Mouse (Mus musculus): ENCODE measurements around the gene Atp6v1e1. TPM values are rescaled to one million over a fixed set of nuclear protein-coding genes. Genes with fewer than 3 reads are reported as not detected.

Gene Atp6v1e1
- polyA plus RNA-seq, 1 experiment from 2014 or later = 193 TPM

DNA sequence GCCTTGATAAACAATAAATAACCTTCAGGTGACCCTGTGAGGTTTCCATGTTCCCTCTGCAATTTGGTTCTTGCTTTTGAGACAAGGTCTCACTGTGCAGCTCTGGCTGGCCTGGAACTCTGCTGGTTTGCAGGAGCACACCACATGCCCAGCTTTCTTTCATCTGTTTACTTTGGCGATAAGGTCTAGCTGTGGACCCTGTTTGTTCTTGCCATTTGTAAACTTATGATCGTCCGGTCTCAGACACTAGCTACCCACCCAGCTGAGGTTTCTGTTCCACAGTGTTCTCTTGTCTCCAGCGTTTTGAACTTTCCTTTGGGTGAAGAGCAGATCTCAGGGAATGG lies 14.9 kb downstream of the Atp6v1e1 start:
- Histone ChIP-seq H3K4me2 (ENCODE audit: low read depth, low read length) (no peak overlapping the region), H3K27ac (ENCODE audit: low read depth) (peak overlapping the region; percentile 92), H3K4me3 (ENCODE audit: low read depth, low read length) (no peak overlapping the region), H3K4me1 (ENCODE audit: insufficient read depth) (no peaks in the 10 kb centered on the region), H3K9ac (replicated peaks) (no peak overlapping the region), H3K9me3 (ENCODE audit: low read length) (no peaks in the 10 kb centered on the region), H3K36me3 (replicated peaks; ENCODE audit: insufficient read depth, low read length) (peaks cover 79% of the 10 kb centered on the region), H3K27me3 (ENCODE audit: insufficient read depth, low read length) (no peaks in the 10 kb centered on the region)
- DNase-seq (no peak), ATAC-seq (peak; percentile 58)
- TF ChIP-seq CTCF (IDR thresholded peaks at IDR 0.05; ENCODE audit: low read depth) (no peak), EP300 (IDR thresholded peaks at IDR 0.05; ENCODE audit: low read depth) (no peak)
- WGBS (ENCODE audit: insufficient replicate concordance) = 60% methylated on average over 4 of the region's 4 CpGs

DNA sequence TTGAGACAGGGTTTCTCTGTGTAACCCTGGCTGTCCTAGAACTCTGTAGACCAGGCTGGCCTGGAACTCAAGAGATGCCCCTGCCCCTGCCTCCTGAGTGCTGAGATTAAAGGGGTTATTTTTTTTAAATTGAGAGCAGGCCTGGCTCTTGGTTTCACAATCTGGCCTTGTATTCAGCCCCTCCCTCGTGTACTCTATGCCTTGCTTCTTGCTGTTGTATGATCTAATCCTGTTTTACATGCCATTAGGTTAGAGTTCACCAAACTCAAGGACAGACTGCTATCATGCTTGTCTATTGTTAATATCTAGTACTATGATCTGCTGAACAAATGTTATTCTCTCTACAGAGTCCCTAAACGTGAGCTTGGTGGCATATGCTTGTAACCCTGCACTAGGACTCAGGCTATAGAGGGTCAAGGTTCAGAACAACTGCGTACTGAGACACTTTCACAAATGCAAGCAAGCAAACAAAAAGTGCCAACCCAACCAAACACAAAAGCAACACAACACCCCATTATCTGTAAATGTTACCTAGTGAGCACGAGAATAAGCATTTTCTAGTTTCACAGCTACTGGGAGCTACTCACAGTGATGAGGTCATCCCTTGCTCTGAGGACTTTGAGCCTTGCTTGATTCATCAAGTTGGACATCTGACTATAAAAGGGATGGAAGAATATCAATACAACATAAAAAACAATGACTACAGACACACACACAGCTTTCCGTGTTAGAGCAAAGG lies 15.4 kb downstream of the Atp6v1e1 start:
- Histone ChIP-seq H3K4me2 (ENCODE audit: low read depth, low read length) (no peak overlapping the region), H3K27ac (ENCODE audit: low read depth) (peak overlapping the region; percentile 92), H3K9me3 (ENCODE audit: low read length) (no peaks in the 10 kb centered on the region), H3K36me3 (replicated peaks; ENCODE audit: insufficient read depth, low read length) (peaks cover 84% of the 10 kb centered on the region), H3K4me1 (ENCODE audit: insufficient read depth) (no peaks in the 10 kb centered on the region), H3K4me3 (ENCODE audit: low read depth, low read length) (no peak overlapping the region), H3K27me3 (ENCODE audit: insufficient read depth, low read length) (no peaks in the 10 kb centered on the region), H3K9ac (replicated peaks) (no peak overlapping the region; the same call in 1 of the 2 replicates)
- ATAC-seq (peak; percentile 87), DNase-seq (no peak)
- no peak for TF ChIP-seq CTCF (IDR thresholded peaks at IDR 0.05; ENCODE audit: low read depth)
- TF ChIP-seq EP300 (IDR thresholded peaks at IDR 0.05; ENCODE audit: low read depth) = no peak
- WGBS (ENCODE audit: insufficient replicate concordance) = 63% methylated on average over 5 of the region's 5 CpGs

DNA sequence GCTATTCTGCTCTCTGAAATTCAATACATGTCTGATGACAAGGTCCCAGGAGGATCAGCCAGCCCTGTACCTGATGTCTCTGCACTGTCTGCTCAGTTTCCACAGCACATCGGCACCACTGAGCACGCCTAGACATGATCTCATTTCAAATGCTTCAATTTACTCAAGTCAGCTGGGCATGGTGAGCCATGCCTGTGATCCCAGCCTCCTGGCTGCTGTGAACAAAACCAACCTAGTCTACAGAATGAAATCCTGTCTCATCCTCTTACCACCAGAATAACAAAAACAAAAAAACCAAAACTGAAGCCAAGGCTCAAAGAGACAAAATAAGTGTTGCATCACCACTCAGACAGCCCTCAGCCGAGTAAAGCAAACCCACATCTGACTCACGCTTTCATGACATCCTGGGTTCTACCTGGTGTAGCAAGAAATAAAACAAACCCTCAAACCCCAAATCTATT lies 23.0 kb downstream of the Atp6v1e1 start:
- DNase-seq (no peak), ATAC-seq (peak; percentile 62)
- Histone ChIP-seq H3K4me2 (ENCODE audit: low read depth, low read length) (no peak overlapping the region), H3K4me1 (ENCODE audit: insufficient read depth) (no peaks in the 10 kb centered on the region), H3K9ac (replicated peaks) (no peak overlapping the region), H3K4me3 (ENCODE audit: low read depth, low read length) (no peak overlapping the region), H3K9me3 (ENCODE audit: low read length) (no peaks in the 10 kb centered on the region), H3K27me3 (ENCODE audit: insufficient read depth, low read length) (no peaks in the 10 kb centered on the region), H3K27ac (ENCODE audit: low read depth) (no peak overlapping the region), H3K36me3 (replicated peaks; ENCODE audit: insufficient read depth, low read length) (peaks cover 98% of the 10 kb centered on the region)
- TF ChIP-seq CTCF (IDR thresholded peaks at IDR 0.05; ENCODE audit: low read depth) (no peak), EP300 (IDR thresholded peaks at IDR 0.05; ENCODE audit: low read depth) (no peak)
- 86% methylated on average over 4 of the region's 4 CpGs for WGBS (ENCODE audit: insufficient replicate concordance)

- no peaks in the 10 kb centered on the region for H3K9me3 ChIP-seq (ENCODE audit: low read length)
- H3K9ac ChIP-seq (replicated peaks) = no peak overlapping the region
- peaks cover 97% of the 10 kb centered on the region for H3K36me3 ChIP-seq (replicated peaks; ENCODE audit: insufficient read depth, low read length)
- no peaks in the 10 kb centered on the region for H3K4me1 ChIP-seq (ENCODE audit: insufficient read depth)
- ATAC-seq = no peak
- no peak overlapping the region for H3K27ac ChIP-seq (ENCODE audit: low read depth)
- DNase-seq = no peak
- no peak overlapping the region for H3K4me2 ChIP-seq (ENCODE audit: low read depth, low read length)
- H3K27me3 ChIP-seq (ENCODE audit: insufficient read depth, low read length) = no peaks in the 10 kb centered on the region
- TF ChIP-seq CTCF (IDR thresholded peaks at IDR 0.05; ENCODE audit: low read depth) (no peak), EP300 (IDR thresholded peaks at IDR 0.05; ENCODE audit: low read depth) (no peak)
- 76% methylated on average over 4 of the region's 4 CpGs for WGBS (ENCODE audit: insufficient replicate concordance)
- H3K4me3 ChIP-seq (ENCODE audit: low read depth, low read length) = no peak overlapping the region
Observed at GRCm38 (mm10) chr6:120798905-120799304, 23.7 kb downstream of the Atp6v1e1 start.

- no peak for DNase-seq
Observed at GRCm38 (mm10) chr6:120798019-120798418, 24.6 kb downstream of the Atp6v1e1 start.

DNA sequence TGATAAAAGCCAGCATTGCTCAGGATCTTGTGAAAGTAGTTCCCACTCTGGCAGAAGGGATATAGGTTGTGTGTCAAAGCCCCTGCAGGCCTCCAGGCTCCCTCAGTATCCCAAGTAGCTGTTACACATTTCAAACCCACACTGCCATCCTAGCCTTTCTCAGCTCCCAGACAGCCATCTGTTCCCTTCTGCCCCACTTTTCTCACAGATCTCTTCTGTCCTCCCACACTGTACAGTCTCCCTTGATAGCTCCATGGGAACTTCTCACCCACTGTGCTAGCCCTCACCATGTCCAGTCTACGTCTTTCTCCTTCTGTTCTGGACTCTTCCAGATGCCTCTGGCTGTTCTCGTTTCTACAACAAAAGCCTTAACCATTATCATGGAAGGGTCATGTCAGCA lies 26.5 kb downstream of the Atp6v1e1 start:
- H3K27ac ChIP-seq (ENCODE audit: low read depth) = no peak overlapping the region
- H3K4me2 ChIP-seq (ENCODE audit: low read depth, low read length) = no peak overlapping the region
- H3K9ac ChIP-seq (replicated peaks) = no peak overlapping the region
- no peaks in the 10 kb centered on the region for H3K27me3 ChIP-seq (ENCODE audit: insufficient read depth, low read length)
- 73% methylated on average over 2 of the region's 2 CpGs for WGBS (ENCODE audit: insufficient replicate concordance)
- no peaks in the 10 kb centered on the region for H3K9me3 ChIP-seq (ENCODE audit: low read length)
- ATAC-seq (no peak), DNase-seq (no peak)
- H3K36me3 ChIP-seq (replicated peaks; ENCODE audit: insufficient read depth, low read length) = peaks cover 98% of the 10 kb centered on the region
- no peaks in the 10 kb centered on the region for H3K4me1 ChIP-seq (ENCODE audit: insufficient read depth)
- no peak overlapping the region for H3K4me3 ChIP-seq (ENCODE audit: low read depth, low read length)
- no peak for TF ChIP-seq EP300 (IDR thresholded peaks at IDR 0.05; ENCODE audit: low read depth)
- no peak for TF ChIP-seq CTCF (IDR thresholded peaks at IDR 0.05; ENCODE audit: low read depth)

More at GRCm38 (mm10) chr6:120798019-120798418, 24.6 kb downstream of the Atp6v1e1 start:
- TF ChIP-seq EP300 (IDR thresholded peaks at IDR 0.05; ENCODE audit: low read depth) (no peak), CTCF (IDR thresholded peaks at IDR 0.05; ENCODE audit: low read depth) (no peak)
- 90% methylated on average over 7 of the region's 7 CpGs for WGBS (ENCODE audit: insufficient replicate concordance)
- H3K4me2 ChIP-seq (ENCODE audit: low read depth, low read length) = no peak overlapping the region
- H3K9ac ChIP-seq (replicated peaks) = no peak overlapping the region
- ATAC-seq = no peak
- no peak overlapping the region for H3K27ac ChIP-seq (ENCODE audit: low read depth)
- no peaks in the 10 kb centered on the region for H3K9me3 ChIP-seq (ENCODE audit: low read length)
- no peaks in the 10 kb centered on the region for H3K4me1 ChIP-seq (ENCODE audit: insufficient read depth)
- no peak overlapping the region for H3K4me3 ChIP-seq (ENCODE audit: low read depth, low read length)
- no peaks in the 10 kb centered on the region for H3K27me3 ChIP-seq (ENCODE audit: insufficient read depth, low read length)
- peaks cover 97% of the 10 kb centered on the region for H3K36me3 ChIP-seq (replicated peaks; ENCODE audit: insufficient read depth, low read length)

All from liver, postnatal 0 days (tissue).